Mouse (Mus musculus) embryonic facial prominence, embryonic 11.5 days (tissue): ENCODE measurements around the gene Pbrm1. TPM values are rescaled to one million over a fixed set of nuclear protein-coding genes. Genes with fewer than 3 reads are reported as not detected.

Experiments used
- ATAC-seq: fragments of 200-750 bp; cut with Nextera tagmentation; replicated peaks from 2 replicates; pipeline ENCODE4 v1.8.0; 2017; ENCODE audit warnings: low read depth; ENCODE audit not compliant: insufficient number of reproducible peaks, low FRiP score, low TSS enrichment
- DNase-seq: peaks from one replicate; pipeline ENCODE4 v3.0.0-alpha.2; 2015; ENCODE audit warnings: low spot score
- H3K27ac ChIP-seq: fragments of 300-500 bp; sonication (generic); replicated peaks from 2 replicates; pipeline ENCODE4 v1.5.1; 2014; ENCODE audit warnings: mild to moderate bottlenecking, low read depth, low read length, control low read depth
- H3K27me3 ChIP-seq: fragments of 300-500 bp; sonication (generic); 2 replicates; pipeline ENCODE4 v1.6.1; 2014; ENCODE audit warnings: mild to moderate bottlenecking, low read length, moderate library complexity, mixed read lengths; ENCODE audit not compliant: control insufficient read depth, insufficient read depth
- H3K36me3 ChIP-seq: fragments of 300-500 bp; sonication (generic); replicated peaks from 2 replicates; pipeline ENCODE4 v1.6.1; 2014; ENCODE audit warnings: low read depth, mild to moderate bottlenecking, low read length, moderate library complexity, mixed read lengths; ENCODE audit not compliant: control insufficient read depth, insufficient read depth
- H3K4me1 ChIP-seq: fragments of 300-500 bp; sonication (generic); 2 replicates; pipeline ENCODE4 v1.6.1; 2014; ENCODE audit warnings: low read length, mixed read lengths; ENCODE audit not compliant: control insufficient read depth, insufficient read depth
- H3K4me2 ChIP-seq: fragments of 300-500 bp; sonication (generic); 2 replicates; pipeline ENCODE4 v1.6.1; 2014; ENCODE audit warnings: low read depth, mild to moderate bottlenecking, control low read depth, low read length, moderate library complexity
- H3K4me3 ChIP-seq: fragments of 300-500 bp; sonication (generic); 2 replicates; pipeline ENCODE4 v1.5.1; 2014; ENCODE audit warnings: low read depth, low read length, control low read depth
- H3K9ac ChIP-seq: fragments of 300-500 bp; sonication (generic); replicated peaks from 2 replicates; pipeline ENCODE4 v1.6.1; 2014; ENCODE audit warnings: mild to moderate bottlenecking, control low read depth, low read length
- H3K9me3 ChIP-seq: fragments of 300-500 bp; sonication (generic); replicated peaks from 2 replicates; pipeline ENCODE4 v1.6.1; 2016; ENCODE audit warnings: mild to moderate bottlenecking, low read length, inconsistent platforms, mixed read lengths; ENCODE audit not compliant: control insufficient read depth
- WGBS: fragments of 180-500 bp; shearing (Covaris S2); extraction: QIAGEN DNeasy Blood & Tissue Kit; methylation state at CpG from one replicate; pipeline ENCODE4 v1.1.7; 2014; 5-methylcytosine and 5-hydroxymethylcytosine counted together
- polyA plus RNA-seq: library from polyadenylated mRNA; unstranded; fragments of >200 nt; fragmentation: Nextera tagmentation; extraction: Ambion mirVana; gene quantifications from 2 replicates; pipeline ENCODE4 v1.2.1, GENCODE M21; 2014

Gene Pbrm1
- polyA plus RNA-seq, 1 experiment from 2014 or later: 125 TPM

DNA sequence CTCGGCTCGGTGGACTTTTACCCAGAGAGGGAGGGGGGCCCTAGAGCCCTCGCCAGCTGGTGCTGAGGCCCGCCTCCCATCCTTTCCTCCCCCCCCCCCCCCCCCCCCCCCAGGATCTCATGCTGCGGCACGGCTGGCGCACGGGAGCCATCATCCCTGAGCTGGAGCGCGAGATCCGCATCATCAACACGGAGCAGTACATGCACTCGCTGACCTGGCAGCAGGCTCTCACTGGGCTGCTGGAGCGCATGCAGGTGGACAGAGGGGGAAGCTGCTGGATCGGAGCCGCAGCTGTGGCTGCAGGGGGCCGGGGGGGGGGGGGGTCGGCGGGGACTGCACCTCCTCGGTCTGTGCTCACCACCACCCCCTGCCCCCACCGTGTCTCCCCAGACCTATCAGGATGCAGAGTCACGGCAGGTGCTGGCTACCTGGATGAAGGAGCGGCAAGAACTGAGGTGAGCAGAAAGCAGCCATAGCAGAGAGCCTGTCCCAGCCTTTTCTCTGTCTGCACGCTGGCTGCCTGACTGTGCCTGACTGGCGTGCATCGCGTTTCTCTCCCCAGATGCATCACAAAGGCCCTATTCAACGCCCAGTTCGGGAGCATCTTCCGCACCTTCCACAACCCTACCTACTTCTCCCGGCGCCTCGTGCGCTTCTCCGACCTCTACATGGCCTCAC, 119.4 kb downstream of the Pbrm1 start:
- Histone ChIP-seq H3K36me3 (peaks cover 46% of the 10 kb centered on the region), H3K27me3 (no peaks in the 10 kb centered on the region), H3K9me3 (no peaks in the 10 kb centered on the region), H3K4me1 (no peaks in the 10 kb centered on the region), H3K4me2 (no peak overlapping the region), H3K9ac (no peak overlapping the region), H3K27ac (no peak overlapping the region), H3K4me3 (no peak overlapping the region)
- 84% methylated on average over 29 of the region's 35 CpGs for WGBS
- no peak for DNase-seq
- no peak for ATAC-seq

DNA sequence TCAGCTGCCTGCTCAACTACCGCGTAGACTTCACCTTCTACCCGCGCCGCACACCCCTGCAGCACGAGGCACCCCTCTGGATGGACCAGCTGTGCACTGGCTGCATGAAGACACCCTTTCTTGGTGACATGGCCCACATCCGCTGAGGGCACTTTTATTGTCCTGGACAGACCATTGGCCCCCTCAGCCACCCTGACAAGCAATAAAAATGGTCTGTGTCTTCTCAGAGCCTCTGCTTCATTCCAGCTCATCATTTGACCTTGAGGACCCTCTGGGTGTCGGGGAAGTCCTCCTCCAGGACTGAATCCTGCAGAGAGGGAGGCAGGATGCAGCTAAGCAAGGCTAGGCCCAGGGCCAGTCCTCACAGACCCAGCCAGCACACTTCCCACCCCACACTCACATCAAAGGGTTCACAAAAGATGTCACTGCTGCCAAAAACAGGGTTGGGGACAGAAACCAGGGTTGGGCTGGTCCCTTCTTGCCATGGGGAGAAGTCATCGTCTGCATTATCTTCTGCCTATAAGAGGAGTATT, 120.0 kb downstream of the Pbrm1 start:
- Histone ChIP-seq H3K4me3 (no peak overlapping the region), H3K9me3 (no peaks in the 10 kb centered on the region), H3K4me1 (no peaks in the 10 kb centered on the region), H3K4me2 (no peak overlapping the region), H3K27me3 (no peaks in the 10 kb centered on the region), H3K27ac (no peak overlapping the region), H3K9ac (no peak overlapping the region), H3K36me3 (peaks cover 46% of the 10 kb centered on the region)
- WGBS: 95% methylated on average over 9 of the region's 9 CpGs
- no peak for DNase-seq
- no peak for ATAC-seq

GRCm38 (mm10) chr14:31139666-31140065, 120.7 kb downstream of the Pbrm1 start:
- ATAC-seq (no peak), DNase-seq (no peak)
- Histone ChIP-seq H3K4me1 (no peaks in the 10 kb centered on the region), H3K4me3 (no peak overlapping the region), H3K27me3 (no peaks in the 10 kb centered on the region), H3K36me3 (peaks cover 46% of the 10 kb centered on the region), H3K4me2 (no peak overlapping the region), H3K9me3 (no peaks in the 10 kb centered on the region), H3K27ac (no peak overlapping the region), H3K9ac (no peak overlapping the region)
- 91% methylated on average over 12 of the region's 12 CpGs for WGBS

GRCm38 (mm10) chr14:31140141-31140540, 121.2 kb downstream of the Pbrm1 start:
- Histone ChIP-seq H3K9ac (no peak overlapping the region), H3K4me3 (no peak overlapping the region), H3K27me3 (no peaks in the 10 kb centered on the region), H3K36me3 (peaks cover 46% of the 10 kb centered on the region), H3K4me2 (no peak overlapping the region), H3K27ac (no peak overlapping the region), H3K4me1 (no peaks in the 10 kb centered on the region), H3K9me3 (no peaks in the 10 kb centered on the region)
- DNase-seq (no peak), ATAC-seq (no peak)
- 90% methylated on average over 15 of the region's 15 CpGs for WGBS

DNA sequence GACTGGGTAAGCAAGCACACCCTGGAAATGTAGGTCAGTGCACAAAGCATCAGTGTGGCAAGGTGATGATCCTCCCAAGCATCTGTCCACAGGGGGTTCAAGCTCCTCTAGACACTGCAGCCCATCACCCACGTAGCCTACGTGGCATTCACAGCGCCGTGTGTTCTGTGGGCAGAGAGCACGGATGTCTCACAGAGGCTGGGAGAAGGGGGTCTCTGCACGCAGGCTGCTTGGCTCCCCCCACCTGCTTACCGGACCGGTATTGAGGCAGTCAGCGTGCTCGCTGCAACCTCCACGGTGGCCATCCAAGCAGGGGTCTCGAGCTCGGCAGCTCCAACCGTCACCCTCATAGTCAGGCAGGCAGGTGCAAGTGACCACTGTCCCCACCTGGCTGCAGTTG, 122.1 kb downstream of the Pbrm1 start:
- Histone ChIP-seq H3K4me3 (no peak overlapping the region), H3K36me3 (peaks cover 40% of the 10 kb centered on the region), H3K4me2 (no peak overlapping the region), H3K27ac (no peak overlapping the region), H3K9ac (no peak overlapping the region), H3K4me1 (no peaks in the 10 kb centered on the region), H3K27me3 (no peaks in the 10 kb centered on the region), H3K9me3 (no peaks in the 10 kb centered on the region)
- DNase-seq: no peak
- 94% methylated on average over 14 of the region's 14 CpGs for WGBS
- ATAC-seq: no peak

GRCm38 (mm10) chr14:31145694-31146093, 126.8 kb downstream of the Pbrm1 start:
- H3K4me2 ChIP-seq: no peak overlapping the region
- no peaks in the 10 kb centered on the region for H3K9me3 ChIP-seq
- ATAC-seq (no peak), DNase-seq (no peak)
- no peak overlapping the region for H3K4me3 ChIP-seq
- H3K27me3 ChIP-seq: no peaks in the 10 kb centered on the region
- no peak overlapping the region for H3K27ac ChIP-seq
- no peak overlapping the region for H3K9ac ChIP-seq
- H3K36me3 ChIP-seq: peaks cover 6% of the 10 kb centered on the region
- H3K4me1 ChIP-seq: no peaks in the 10 kb centered on the region
- WGBS: 92% methylated on average over 11 of the region's 11 CpGs

- H3K27ac ChIP-seq: no peak overlapping the region
These were observed 141.5 kb downstream of the Pbrm1 start for GRCm38 (mm10) chr14:31160196-31161150.

DNA sequence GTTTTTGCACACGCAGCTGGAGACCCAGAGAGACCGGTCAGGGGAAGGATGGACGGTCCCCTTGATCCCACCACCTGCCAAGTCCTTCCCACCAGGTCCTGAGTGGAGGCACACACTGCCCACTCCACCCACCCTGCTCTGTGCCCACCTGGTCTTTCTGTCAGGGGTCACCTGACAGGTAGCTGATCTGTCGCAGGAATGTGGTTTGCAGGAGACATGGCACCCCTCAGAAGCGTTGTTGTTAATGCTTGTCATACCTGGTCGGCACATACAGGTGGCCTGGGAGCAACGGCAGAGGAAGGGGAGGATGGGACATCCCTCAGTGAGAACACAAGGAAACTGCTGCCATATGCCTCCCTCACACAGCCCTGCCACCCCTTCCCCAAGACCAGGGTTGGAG, 142.3 kb downstream of the Pbrm1 start:
- Histone ChIP-seq H3K4me1 (no peaks in the 10 kb centered on the region), H3K9me3 (no peaks in the 10 kb centered on the region), H3K9ac (no peak overlapping the region), H3K4me2 (no peak overlapping the region), H3K27ac (no peak overlapping the region), H3K36me3 (no peaks in the 10 kb centered on the region), H3K27me3 (no peaks in the 10 kb centered on the region), H3K4me3 (no peak overlapping the region)
- WGBS: 89% methylated on average over 7 of the region's 7 CpGs
- ATAC-seq: no peak
- no peak for DNase-seq

More at GRCm38 (mm10) chr14:31160196-31161150, 141.5 kb downstream of the Pbrm1 start:
- Histone ChIP-seq H3K27me3 (no peaks in the 10 kb centered on the region), H3K4me3 (no peak overlapping the region), H3K4me1 (no peaks in the 10 kb centered on the region), H3K9ac (no peak overlapping the region), H3K9me3 (no peaks in the 10 kb centered on the region), H3K36me3 (no peaks in the 10 kb centered on the region), H3K4me2 (no peak overlapping the region)
- DNase-seq: no peak
- WGBS: 78% methylated on average over 27 of the region's 27 CpGs
- ATAC-seq: no peak
